Mouse (Mus musculus) midbrain, embryonic 14.5 days (tissue): ENCODE data around the gene Col19a1. TPM values are rescaled to one million over a fixed set of nuclear protein-coding genes. Genes with fewer than 3 reads are reported as not detected.

Experiments used
- ATAC-seq: fragments of 200-750 bp; cut with Nextera tagmentation; 2 replicates; pipeline ENCODE4 v1.8.0; 2017; ENCODE audit warnings: moderate number of reproducible peaks, moderate library complexity; ENCODE audit not compliant: low FRiP score, low TSS enrichment
- DNase-seq: peaks from one replicate; pipeline ENCODE4 v3.0.0-alpha.2; 2015
- H3K27ac ChIP-seq: fragments of 300-500 bp; sonication (generic); replicated peaks from 2 replicates; pipeline ENCODE4 v1.5.1; 2014; ENCODE audit warnings: mild to moderate bottlenecking, low read depth, low read length, moderate library complexity
- H3K27me3 ChIP-seq: fragments of 300-500 bp; sonication (generic); 2 replicates; pipeline ENCODE4 v1.6.1; 2014; ENCODE audit warnings: low read length, control low read depth, mixed read lengths; ENCODE audit not compliant: control insufficient read depth, insufficient read depth
- H3K36me3 ChIP-seq: fragments of 300-500 bp; sonication (generic); 2 replicates; pipeline ENCODE4 v1.6.1; 2014; ENCODE audit warnings: low read length, control low read depth; ENCODE audit not compliant: control insufficient read depth, insufficient read depth
- H3K4me1 ChIP-seq: fragments of 300-500 bp; sonication (generic); 2 replicates; pipeline ENCODE4 v1.6.1; 2014; ENCODE audit warnings: mild to moderate bottlenecking, antibody characterized with exemption, low read length, control low read depth; ENCODE audit not compliant: control insufficient read depth, insufficient read depth
- H3K4me2 ChIP-seq: fragments of 300-500 bp; sonication (generic); 2 replicates; pipeline ENCODE4 v1.6.1; 2014; ENCODE audit warnings: mild to moderate bottlenecking, low read length, moderate library complexity
- H3K4me3 ChIP-seq: fragments of 300-500 bp; sonication (generic); replicated peaks from 2 replicates; pipeline ENCODE4 v1.5.1; 2014; ENCODE audit warnings: low read depth, low read length
- H3K9ac ChIP-seq: fragments of 300-500 bp; sonication (generic); replicated peaks from 2 replicates; pipeline ENCODE4 v1.6.1; 2014; ENCODE audit warnings: mild to moderate bottlenecking, low read length, moderate library complexity
- H3K9me3 ChIP-seq: fragments of 300-500 bp; sonication (generic); 2 replicates; pipeline ENCODE4 v1.6.1; 2016; ENCODE audit warnings: low read length, control low read depth, mixed read lengths; ENCODE audit not compliant: control insufficient read depth
- WGBS: fragments of 180-500 bp; shearing (Covaris S2); extraction: QIAGEN DNeasy Blood & Tissue Kit; methylation state at CpG from one replicate; pipeline ENCODE4 v1.1.7; 2014; 5-methylcytosine and 5-hydroxymethylcytosine counted together
- polyA plus RNA-seq: library from polyadenylated mRNA; unstranded; fragments of >200 nt; fragmentation: Nextera tagmentation; extraction: Ambion mirVana; gene quantifications from 2 replicates; pipeline ENCODE4 v1.2.1, GENCODE M21; 2014

Col19a1 gene
- polyA plus RNA-seq, 1 experiment from 2014 or later: 1.2 TPM

DNA sequence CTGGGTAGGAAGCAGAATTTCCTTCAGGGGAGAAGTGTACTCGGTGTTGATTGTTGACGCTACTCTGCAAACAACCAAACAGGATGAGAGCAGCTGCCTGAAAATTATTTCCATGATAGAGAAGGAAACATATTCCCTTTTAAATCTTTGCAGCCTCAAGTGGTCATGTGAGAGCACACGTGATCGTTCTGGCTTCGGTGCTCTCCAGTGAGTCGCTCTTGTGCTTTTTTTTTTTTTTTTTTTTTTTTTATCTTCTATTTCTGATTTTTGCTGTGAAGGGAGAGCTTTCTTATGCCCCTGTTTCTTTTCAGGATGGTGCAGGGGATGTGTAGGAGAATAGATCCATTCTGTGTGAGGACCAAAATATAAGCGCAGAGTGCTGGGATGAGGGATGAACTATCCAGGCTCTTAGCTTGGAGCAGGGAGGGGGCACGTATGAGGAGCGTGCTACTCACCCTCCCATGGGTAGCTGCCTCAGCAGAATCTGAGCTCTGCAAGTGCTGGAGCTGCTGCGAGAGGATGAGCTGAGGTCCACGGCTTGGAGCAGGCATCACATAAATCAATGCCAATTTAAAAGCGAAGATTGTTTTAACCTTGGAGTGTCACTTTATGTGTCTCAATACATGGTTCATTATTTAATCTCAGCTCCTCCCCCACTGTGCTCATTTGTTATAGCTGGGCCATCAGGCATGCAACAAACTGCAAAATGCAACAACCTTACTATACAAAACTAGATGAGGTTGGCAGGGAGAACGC is 237.6 kb downstream of the Col19a1 start:
- H3K9ac ChIP-seq: no peak overlapping the region
- no peaks in the 10 kb centered on the region for H3K4me1 ChIP-seq
- H3K27me3 ChIP-seq: no peaks in the 10 kb centered on the region
- WGBS: 83% methylated on average over 13 of the region's 13 CpGs
- ATAC-seq: no peak
- H3K9me3 ChIP-seq: no peaks in the 10 kb centered on the region
- no peak overlapping the region for H3K27ac ChIP-seq
- H3K4me3 ChIP-seq: no peak overlapping the region
- H3K36me3 ChIP-seq: no peaks in the 10 kb centered on the region
- peak; percentile 31 for DNase-seq
- H3K4me2 ChIP-seq: no peak overlapping the region

DNA sequence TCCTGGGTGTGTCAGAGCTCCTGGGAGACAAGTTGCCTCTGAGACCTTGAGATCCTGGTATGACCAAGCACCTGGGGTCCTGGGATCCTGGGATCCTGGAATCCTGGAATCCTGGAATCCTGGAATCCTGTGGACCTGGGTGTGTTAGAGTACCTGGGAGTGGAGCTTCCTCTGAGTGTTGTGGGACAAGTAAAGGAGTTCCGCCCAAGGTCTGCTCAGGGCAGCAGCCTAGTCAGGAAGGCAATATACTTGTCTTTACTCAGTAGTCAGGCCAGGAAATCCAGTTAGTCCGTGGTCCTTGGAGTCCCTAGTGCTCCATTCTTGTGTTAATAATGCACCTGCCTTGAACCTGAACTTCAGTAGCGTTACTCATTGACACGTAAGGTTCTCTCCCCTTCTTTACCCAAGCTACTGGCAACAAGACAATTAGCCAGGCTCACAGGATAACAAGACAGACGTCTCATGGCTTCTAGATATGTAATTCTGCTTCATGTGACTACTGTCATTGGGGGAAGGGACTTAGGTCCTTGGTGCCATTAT is 239.6 kb downstream of the Col19a1 start:
- no peak for DNase-seq
- Histone ChIP-seq H3K4me2 (no peak overlapping the region), H3K4me3 (no peak overlapping the region), H3K36me3 (no peaks in the 10 kb centered on the region), H3K4me1 (no peaks in the 10 kb centered on the region), H3K27me3 (no peaks in the 10 kb centered on the region), H3K27ac (no peak overlapping the region), H3K9ac (no peak overlapping the region), H3K9me3 (no peaks in the 10 kb centered on the region)
- ATAC-seq: no peak
- 74% methylated on average over 5 of the region's 5 CpGs for WGBS

DNA sequence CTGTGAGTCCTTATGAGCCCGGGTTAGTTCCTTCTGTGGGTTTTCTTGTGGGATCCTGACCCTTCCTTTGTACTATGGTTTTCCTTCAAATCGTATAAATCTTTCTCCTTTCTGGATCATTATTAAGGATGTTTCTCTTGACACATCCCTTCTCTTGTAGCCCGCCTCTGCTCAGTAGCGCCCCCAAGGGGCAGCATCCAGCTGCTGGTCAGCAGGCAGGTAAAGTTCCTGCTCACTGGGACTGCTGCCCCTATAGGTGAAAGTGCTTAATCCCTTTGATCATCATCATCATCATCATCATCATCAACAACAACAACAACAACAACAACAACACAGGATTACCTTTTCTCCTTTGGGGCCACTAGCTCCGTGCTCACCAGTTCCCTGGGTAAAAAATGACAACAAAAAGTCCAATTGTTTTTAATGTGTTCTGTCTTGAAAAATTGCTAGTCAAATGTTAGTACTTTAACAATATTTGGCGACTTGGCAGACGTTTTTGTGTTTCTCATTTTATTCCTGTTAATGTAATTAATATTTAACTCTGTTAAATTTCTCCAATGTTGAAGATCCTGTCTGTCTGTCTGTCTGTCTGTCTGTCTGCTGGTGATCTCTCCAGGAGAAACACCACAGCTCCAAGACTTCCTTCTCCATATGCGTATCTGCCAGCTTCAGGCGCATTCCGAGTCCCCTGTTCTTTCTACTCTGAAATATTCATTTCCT is 249.6 kb downstream of the Col19a1 start:
- no peaks in the 10 kb centered on the region for H3K27me3 ChIP-seq
- no peak overlapping the region for H3K27ac ChIP-seq
- H3K4me3 ChIP-seq: no peak overlapping the region
- no peak overlapping the region for H3K4me2 ChIP-seq
- no peak for ATAC-seq
- H3K9ac ChIP-seq: no peak overlapping the region
- no peaks in the 10 kb centered on the region for H3K4me1 ChIP-seq
- H3K9me3 ChIP-seq: no peaks in the 10 kb centered on the region
- no peak for DNase-seq
- H3K36me3 ChIP-seq: no peaks in the 10 kb centered on the region
- 86% methylated on average over 10 of the region's 10 CpGs for WGBS

DNA sequence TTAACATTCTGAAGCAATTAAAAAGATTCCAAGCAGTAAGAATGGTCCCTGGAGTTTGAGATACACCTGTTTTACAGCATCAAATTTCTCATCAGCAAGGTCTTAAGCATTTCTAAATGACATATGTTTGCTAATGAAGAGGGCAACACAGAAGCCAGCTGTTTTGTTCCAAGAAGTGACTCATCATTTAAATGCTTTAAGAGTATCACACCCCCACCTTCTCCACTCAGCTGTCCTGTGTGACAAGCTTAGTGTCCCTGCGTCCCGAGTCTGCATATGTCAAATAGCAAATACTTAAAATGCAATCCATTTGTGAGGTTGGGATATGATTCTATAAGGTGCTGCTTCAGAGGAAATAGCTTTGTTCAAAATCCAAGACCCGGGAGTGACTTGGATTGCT is 251.2 kb downstream of the Col19a1 start:
- Histone ChIP-seq H3K9me3 (no peaks in the 10 kb centered on the region), H3K27ac (no peak overlapping the region), H3K4me2 (no peak overlapping the region), H3K4me1 (no peaks in the 10 kb centered on the region), H3K9ac (no peak overlapping the region), H3K4me3 (no peak overlapping the region), H3K36me3 (no peaks in the 10 kb centered on the region), H3K27me3 (no peaks in the 10 kb centered on the region)
- DNase-seq (no peak), ATAC-seq (no peak)
- WGBS: 69% methylated on average over 3 of the region's 3 CpGs

DNA sequence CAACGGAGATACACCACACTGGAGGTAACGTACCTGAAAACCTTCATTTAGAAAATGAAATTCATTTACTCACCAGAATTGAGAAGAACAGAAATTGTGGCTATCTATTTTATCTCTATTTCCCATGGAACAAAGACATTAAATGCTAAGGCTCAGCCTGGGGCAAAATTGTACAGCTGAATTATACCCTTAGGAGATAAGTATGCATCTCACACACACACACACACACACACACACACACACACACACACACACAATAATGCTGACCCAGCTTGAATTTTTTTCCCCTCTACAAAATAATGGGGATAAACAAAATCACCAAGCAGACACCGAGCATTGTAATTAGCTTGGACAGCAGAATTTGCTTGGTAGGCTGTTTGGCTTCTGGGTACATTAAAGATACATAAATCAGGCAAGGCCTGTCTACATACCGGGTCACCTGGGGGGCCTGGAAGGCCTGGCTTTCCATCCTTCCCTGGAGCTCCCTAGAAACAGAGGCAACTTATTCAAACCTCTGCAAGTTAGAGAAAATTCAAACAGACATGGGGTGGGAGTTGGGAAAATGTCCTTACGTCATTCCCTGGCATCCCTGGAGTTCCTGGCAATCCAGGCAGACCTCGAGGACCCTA is 270.2 kb downstream of the Col19a1 start:
- H3K9me3 ChIP-seq: no peaks in the 10 kb centered on the region
- H3K4me3 ChIP-seq: no peak overlapping the region
- H3K36me3 ChIP-seq: no peaks in the 10 kb centered on the region
- H3K27ac ChIP-seq: no peak overlapping the region
- WGBS: 62% methylated on average over 6 of the region's 6 CpGs
- DNase-seq (peak; percentile 34), ATAC-seq (no peak)
- H3K9ac ChIP-seq: no peak overlapping the region
- H3K4me1 ChIP-seq: no peaks in the 10 kb centered on the region
- no peak overlapping the region for H3K4me2 ChIP-seq
- no peaks in the 10 kb centered on the region for H3K27me3 ChIP-seq

GRCm38 (mm10) chr1:24316490-24316889 is 270.8 kb downstream of the Col19a1 start:
- peak; percentile 6 for DNase-seq
- no peak overlapping the region for H3K4me2 ChIP-seq
- H3K4me1 ChIP-seq: no peaks in the 10 kb centered on the region
- 83% methylated on average over 3 of the region's 3 CpGs for WGBS
- H3K4me3 ChIP-seq: no peak overlapping the region
- no peak overlapping the region for H3K27ac ChIP-seq
- ATAC-seq: no peak
- H3K9ac ChIP-seq: no peak overlapping the region
- H3K36me3 ChIP-seq: no peaks in the 10 kb centered on the region
- no peaks in the 10 kb centered on the region for H3K27me3 ChIP-seq
- no peaks in the 10 kb centered on the region for H3K9me3 ChIP-seq

GRCm38 (mm10) chr1:24310847-24311246 is 276.4 kb downstream of the Col19a1 start:
- ATAC-seq (no peak), DNase-seq (no peak)
- Histone ChIP-seq H3K4me2 (no peak overlapping the region), H3K36me3 (no peaks in the 10 kb centered on the region), H3K4me3 (no peak overlapping the region), H3K27ac (no peak overlapping the region), H3K4me1 (no peaks in the 10 kb centered on the region), H3K9me3 (no peaks in the 10 kb centered on the region), H3K27me3 (no peaks in the 10 kb centered on the region), H3K9ac (no peak overlapping the region)
- WGBS: 85% methylated on average over 4 of the region's 4 CpGs

DNA sequence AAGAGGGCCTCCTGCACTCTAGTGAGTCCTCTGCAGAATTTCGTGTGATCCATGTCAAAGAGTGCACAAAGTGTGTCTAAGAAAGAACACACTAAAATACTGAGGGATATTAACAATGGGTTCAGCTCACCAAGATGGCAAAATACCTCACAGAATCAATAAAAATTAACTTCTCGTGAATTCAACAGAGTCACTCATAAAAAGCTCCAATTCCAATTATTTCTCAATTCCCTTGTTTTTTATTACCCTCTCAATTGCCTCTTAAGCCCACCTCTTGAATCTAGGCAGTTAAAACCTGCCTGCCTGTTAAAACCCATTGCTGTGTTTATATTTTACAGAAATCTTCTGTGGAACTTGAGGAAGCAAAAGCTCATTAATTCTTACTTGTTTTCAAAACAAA is 277.1 kb downstream of the Col19a1 start:
- Histone ChIP-seq H3K9ac (no peak overlapping the region), H3K27ac (no peak overlapping the region), H3K4me3 (no peak overlapping the region), H3K9me3 (no peaks in the 10 kb centered on the region), H3K4me2 (no peak overlapping the region), H3K36me3 (no peaks in the 10 kb centered on the region), H3K4me1 (no peaks in the 10 kb centered on the region), H3K27me3 (no peaks in the 10 kb centered on the region)
- no peak for ATAC-seq
- no peak for DNase-seq
- whole genome bisulfite sequencing: 47% methylated on average over 2 of the region's 2 CpGs
